Mouse (Mus musculus): ENCODE data around the gene Lrit3. TPM values are rescaled to one million over a fixed set of nuclear protein-coding genes. Genes with fewer than 3 reads are reported as not detected.

The Lrit3 gene
- not detected for total RNA-seq (2023)

DNA sequence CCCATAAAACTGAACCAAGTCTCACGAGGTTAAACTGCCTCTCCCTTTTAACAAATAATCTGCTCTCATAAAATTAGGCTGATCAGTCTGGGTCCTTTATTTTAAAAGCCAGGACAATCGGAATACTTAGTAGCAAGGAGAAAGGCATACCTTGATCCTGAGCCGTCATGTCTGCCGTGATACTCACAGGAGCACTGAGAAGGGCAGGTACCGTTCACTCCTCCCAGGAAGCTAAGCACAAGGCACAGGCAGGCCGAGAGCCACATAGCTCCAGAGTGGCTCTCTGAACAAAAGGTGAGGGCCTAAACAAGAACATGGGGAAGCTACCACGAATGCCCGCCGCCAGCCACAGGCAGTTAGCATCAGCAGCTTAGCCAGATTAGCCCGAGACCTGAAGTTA, at the start of gene Lrit3:
Lrit3 (minus strand) TSS at position 266 of the 400 bp plus-strand sequence.

GRCm38 (mm10) chr3:129835388-129835934, 31.6 kb upstream of the Lrit3 start, which contains the start of gene Cfi:
TSS of gene Cfi (plus strand) at chr3:129835884.

DNA sequence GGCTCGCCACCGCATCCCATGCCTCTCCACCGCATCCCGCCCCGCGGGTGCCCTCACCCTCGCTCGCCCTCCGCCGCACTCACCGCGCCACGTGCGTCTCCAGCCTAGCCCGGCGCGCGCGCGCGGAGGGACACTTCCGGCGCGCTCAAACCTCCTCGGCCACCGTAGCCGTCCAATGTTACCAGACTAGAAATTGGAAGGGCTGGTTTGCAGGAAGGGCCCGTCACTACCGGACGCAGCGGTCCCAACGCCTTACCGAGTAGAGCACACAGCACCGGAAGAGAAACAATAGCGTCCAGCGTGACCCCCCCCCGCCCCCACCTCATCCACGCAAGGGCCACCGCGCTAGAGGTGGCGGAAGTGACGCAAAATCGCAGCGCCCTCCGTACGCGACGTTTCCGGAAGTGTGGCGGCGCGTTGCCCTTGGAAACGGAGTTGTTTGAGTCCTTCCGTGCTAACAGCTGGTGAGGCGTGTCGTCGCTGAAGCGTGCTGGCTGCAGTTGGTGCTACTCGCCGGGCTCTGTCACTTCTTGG, 27.3 kb upstream of the Lrit3 start, which contains the start of gene Gar1:
Gar1 (minus strand) TSS at position 362 of the 534 bp plus-strand sequence.

DNA sequence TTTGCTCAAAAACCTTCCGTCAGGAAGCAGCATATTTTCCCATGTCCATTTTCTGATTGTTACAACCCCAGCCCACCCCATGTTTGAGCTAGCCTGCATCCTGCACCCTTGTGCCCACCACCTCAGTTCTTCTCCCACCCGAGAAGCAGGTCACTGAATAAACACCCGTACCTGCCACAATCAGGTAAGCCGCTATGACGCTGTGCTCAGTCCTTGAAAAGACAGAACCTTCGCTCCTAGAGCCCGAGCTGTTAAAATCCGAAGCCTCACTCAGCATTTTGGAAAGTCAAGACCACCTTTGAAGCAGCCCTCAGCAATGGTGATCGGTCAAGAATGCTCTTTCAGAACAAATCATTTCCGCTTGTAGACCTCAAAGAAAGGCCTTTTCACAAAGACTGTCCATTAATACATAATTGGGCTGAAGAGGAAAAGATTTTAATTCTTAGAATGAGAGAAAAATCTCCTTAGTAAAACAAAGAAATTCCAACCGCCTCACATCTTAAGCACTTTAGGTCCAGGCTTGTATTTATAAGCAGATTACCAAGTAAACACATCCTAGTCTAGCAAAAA, 18.5 kb upstream of the Lrit3 start, which contains the start of gene Rrh:
Rrh (minus strand) TSS at position 382 of the 570 bp plus-strand sequence.

GRCm38 (mm10) chr3:129754650-129755604, 48.9 kb downstream of the Lrit3 start, which contains the start of gene Egf:
TSS of gene Egf (minus strand) at chr3:129755316.

Other genes starting within 250 kb of the Lrit3 start
- gene Egf, start 48.7 kb downstream of the Lrit3 start, total RNA-seq (2023): 1 to 10 TPM in 1 of 2 experiments, under 1 TPM in 1; 0.42 to 1.9 TPM
- gene Rrh, start 18.6 kb upstream of the Lrit3 start, total RNA-seq (2023): under 1 TPM; 0.24 TPM
- 10 to 100 TPM; 21.5 to 29.9 TPM for gene Gar1, start 27.4 kb upstream of the Lrit3 start, total RNA-seq (2023)
- gene Cfi, start 31.9 kb upstream of the Lrit3 start, total RNA-seq (2023): not detected
- 1 to 10 TPM; 6.4 to 7.6 TPM for gene Pla2g12a, start 74.6 kb upstream of the Lrit3 start, total RNA-seq (2023)
- 1 to 10 TPM; 7.9 to 9.4 TPM for gene Casp6, start 97.4 kb upstream of the Lrit3 start, total RNA-seq (2023)
- gene Mcub, start 166.2 kb upstream of the Lrit3 start, total RNA-seq (2023): 10 to 100 TPM; 25.1 to 36.2 TPM